Mouse (Mus musculus) inflammation-experienced regulatory T-cells, adult 16 weeks (primary cell): ENCODE measurements around the gene Cdc40. TPM values are rescaled to one million over a fixed set of nuclear protein-coding genes. Genes with fewer than 3 reads are reported as not detected.

ENCODE experiments used
- polyA plus RNA-seq: library from polyadenylated mRNA; unstranded; fragments of 100-300 nt; shearing (Covaris generic); gene quantifications from one replicate; pipeline ENCODE4 v1.2.1, GENCODE M21; 2017

Cdc40 gene
- polyA plus RNA-seq: 68.5 TPM

GRCm38 (mm10) chr10:40882831-40883643 lies at the start of gene Cdc40, which contains the start of gene Wasf1:
Gene Cdc40 (minus strand): TSS chr10:40883311.
Gene Wasf1 (plus strand): TSS chr10:40883475.

Other genes starting within 250 kb of the Cdc40 start
- gene Mettl24, start 200.0 kb downstream of the Cdc40 start, polyA plus RNA-seq: 0.20 TPM
- not detected for gene Wasf1, start 164 bp upstream of the Cdc40 start, polyA plus RNA-seq
- gene Gpr6, start 189.0 kb upstream of the Cdc40 start, polyA plus RNA-seq: not detected